Mouse (Mus musculus): Measurements from ENCODE around the gene D430041D05Rik. TPM values are rescaled to one million over a fixed set of nuclear protein-coding genes. Genes with fewer than 3 reads are reported as not detected.

D430041D05Rik gene
- total and polyA plus RNA-seq, 3 experiments, result not detected

- H3K79me2 ChIP-seq (replicated peaks; ENCODE audit: control insufficient read depth, extremely low read depth, insufficient read depth, poor library complexity, severe bottlenecking), result no peaks in the 10 kb centered on the region; the same call in 1 of the 2 replicates
- DNase-seq (ENCODE audit: extremely low read depth), result no peak
- H3K9me3 ChIP-seq (replicated peaks; ENCODE audit: low read length), result no peaks in the 10 kb centered on the region
- peaks cover 19 to 66% of the 10 kb centered on the region in 2 experiments for H3K36me3 ChIP-seq (replicated peaks in 1 of 2; ENCODE audit: control insufficient read depth in 1 of 2, insufficient read depth in 1 of 2, low read length in 1 of 2)
- no peak overlapping the region for H3K4me2 ChIP-seq (ENCODE audit: insufficient read depth, low read depth, poor library complexity, severe bottlenecking)
- dilution Hi-C loops (cut with MboI; ENCODE audit: extremely low pct_ligation_motif_present, extremely low pct_unique_long_range_greater_than_20kb, low sequenced_read_pairs) (no loop called here), in situ Hi-C loops (cut with MboI; ENCODE audit: low pct_ligation_motif_present, low pct_unique_long_range_greater_than_20kb, low sequenced_read_pairs) (loop anchor here (5.0 kb wide), 1 partner anchor 145 kb away; no protein-coding TSS in a partner anchor)
- no peak overlapping the region for H3K9ac ChIP-seq (ENCODE audit: insufficient read depth, low read depth)
- H3K4me1 ChIP-seq (ENCODE audit: control insufficient read depth in 1 of 2, insufficient read depth in 2 of 2), result peaks cover 0 to 13% of the 10 kb centered on the region in 2 experiments; a peak in 2 of 4 replicates
- no peaks in the 10 kb centered on the region for H3K27me3 ChIP-seq (replicated peaks)
- H3K27ac ChIP-seq (ENCODE audit: insufficient read depth, low read depth), result no peak overlapping the region
- TF ChIP-seq MAZ (IDR thresholded peaks at IDR 0.05; ENCODE audit: low read depth, low read length) (no peak), ZNF384 (IDR thresholded peaks at IDR 0.05; ENCODE audit: low read depth, low read length) (no peak), UBTF (IDR thresholded peaks at IDR 0.05; ENCODE audit: low read depth, low read length) (no peak), JUN (IDR thresholded peaks at IDR 0.05; ENCODE audit: insufficient read depth, low read depth, low read length) (no peak), IRF4 (IDR thresholded peaks at IDR 0.05; ENCODE audit: low read depth, low read length) (no peak), POLR2A (IDR thresholded peaks at IDR 0.05; ENCODE audit: low read depth, low read length) (no peak)
- H3K4me3 ChIP-seq (replicated peaks in 1 of 3; ENCODE audit: low read depth in 2 of 3, low read length in 2 of 3, poor library complexity in 1 of 3), result no peak overlapping the region
Observed at GRCm38 (mm10) chr2:104442341-104442740, 31.5 kb upstream of the D430041D05Rik start.

DNA sequence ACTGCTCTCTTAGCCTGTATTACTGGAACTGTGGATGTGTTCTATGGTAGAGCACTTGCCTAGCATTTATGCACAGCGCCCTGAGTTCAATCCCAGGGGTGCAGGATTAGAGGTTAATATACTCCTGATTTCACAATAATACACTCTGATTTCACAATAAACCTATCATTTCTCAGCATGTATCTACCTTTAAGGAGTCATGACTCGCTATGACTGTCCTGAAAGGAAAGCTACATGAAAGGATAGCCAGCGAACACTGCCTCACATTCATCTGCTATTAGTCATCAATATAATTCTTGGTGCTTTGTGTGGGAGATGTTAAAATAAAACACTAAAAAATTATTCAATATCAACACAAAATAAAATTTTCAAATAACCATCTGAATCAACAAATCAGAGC lies 25.4 kb upstream of the D430041D05Rik start:
- Histone ChIP-seq H3K9ac (ENCODE audit: insufficient read depth, low read depth) (no peak overlapping the region), H3K79me2 (replicated peaks; ENCODE audit: control insufficient read depth, extremely low read depth, insufficient read depth, poor library complexity, severe bottlenecking) (no peaks in the 10 kb centered on the region), H3K4me1 (ENCODE audit: control insufficient read depth in 1 of 2, insufficient read depth in 2 of 2) (no peaks in the 10 kb centered on the region), H3K9me3 (replicated peaks; ENCODE audit: low read length) (no peaks in the 10 kb centered on the region), H3K27me3 (replicated peaks) (no peaks in the 10 kb centered on the region), H3K4me2 (ENCODE audit: insufficient read depth, low read depth, poor library complexity, severe bottlenecking) (no peak overlapping the region), H3K27ac (ENCODE audit: insufficient read depth, low read depth) (no peak overlapping the region), H3K36me3 (replicated peaks in 1 of 2; ENCODE audit: control insufficient read depth in 1 of 2, insufficient read depth in 1 of 2, low read length in 1 of 2) (peaks cover 45 to 82% of the 10 kb centered on the region in 2 experiments), H3K4me3 (replicated peaks in 1 of 3; ENCODE audit: low read depth in 2 of 3, low read length in 2 of 3, poor library complexity in 1 of 3) (no peak overlapping the region)
- in situ Hi-C loops (cut with MboI; ENCODE audit: low pct_ligation_motif_present, low pct_unique_long_range_greater_than_20kb, low sequenced_read_pairs) (no loop called here), dilution Hi-C loops (cut with MboI; ENCODE audit: extremely low pct_ligation_motif_present, extremely low pct_unique_long_range_greater_than_20kb, low sequenced_read_pairs) (no loop called here)
- DNase-seq (ENCODE audit: extremely low read depth), result no peak
- no peak for TF ChIP-seq E2F4 (IDR thresholded peaks at IDR 0.05; ENCODE audit: insufficient replicate concordance, low read depth, low read length)
- TF ChIP-seq HCFC1 (IDR thresholded peaks at IDR 0.05; ENCODE audit: low read depth, low read length), result no peak
- no peak for TF ChIP-seq JUND (conservative IDR thresholded peaks at IDR 0.05; ENCODE audit: low read depth, low read length)
- TF ChIP-seq NELFE (IDR thresholded peaks at IDR 0.05; ENCODE audit: low read depth, low read length), result no peak
- no peak for TF ChIP-seq RAD21 (IDR thresholded peaks at IDR 0.05; ENCODE audit: low read depth, low read length)

DNA sequence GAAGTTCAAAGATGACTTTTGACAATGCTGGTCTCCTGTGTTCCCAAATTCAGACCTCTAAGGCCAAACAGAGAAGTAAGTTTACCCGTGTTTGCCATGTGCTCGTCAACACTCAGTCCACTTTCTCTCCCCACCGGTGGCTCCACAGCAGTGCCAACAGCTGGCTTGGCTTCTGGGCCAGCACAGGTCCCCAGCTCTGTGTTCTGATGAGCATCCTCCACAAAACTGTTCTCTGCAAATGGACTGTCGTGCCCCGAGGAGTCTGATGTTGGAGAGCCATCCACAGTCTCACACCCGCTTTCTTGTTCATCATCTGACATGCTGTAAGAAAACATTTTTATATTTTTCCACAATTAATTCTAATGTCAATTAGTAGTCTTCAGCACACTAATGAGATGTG lies 20.3 kb upstream of the D430041D05Rik start:
- Histone ChIP-seq H3K36me3 (replicated peaks in 1 of 2; ENCODE audit: control insufficient read depth in 1 of 2, insufficient read depth in 1 of 2, low read length in 1 of 2) (peaks cover 41 to 77% of the 10 kb centered on the region in 2 experiments), H3K79me2 (replicated peaks; ENCODE audit: control insufficient read depth, extremely low read depth, insufficient read depth, poor library complexity, severe bottlenecking) (no peaks in the 10 kb centered on the region), H3K4me2 (ENCODE audit: insufficient read depth, low read depth, poor library complexity, severe bottlenecking) (no peak overlapping the region), H3K9ac (ENCODE audit: insufficient read depth, low read depth) (no peak overlapping the region), H3K4me1 (ENCODE audit: control insufficient read depth in 1 of 2, insufficient read depth in 2 of 2) (no peaks in the 10 kb centered on the region), H3K27me3 (replicated peaks) (no peaks in the 10 kb centered on the region), H3K27ac (ENCODE audit: insufficient read depth, low read depth) (no peak overlapping the region), H3K9me3 (replicated peaks; ENCODE audit: low read length) (no peaks in the 10 kb centered on the region), H3K4me3 (replicated peaks in 1 of 3; ENCODE audit: low read depth in 2 of 3, low read length in 2 of 3, poor library complexity in 1 of 3) (no peak overlapping the region)
- dilution Hi-C loops (cut with MboI; ENCODE audit: extremely low pct_ligation_motif_present, extremely low pct_unique_long_range_greater_than_20kb, low sequenced_read_pairs) (no loop called here), in situ Hi-C loops (cut with MboI; ENCODE audit: low pct_ligation_motif_present, low pct_unique_long_range_greater_than_20kb, low sequenced_read_pairs) (no loop called here)
- TF ChIP-seq JUND (conservative IDR thresholded peaks at IDR 0.05; ENCODE audit: low read depth, low read length), result no peak
- no peak for TF ChIP-seq ZNF384 (IDR thresholded peaks at IDR 0.05; ENCODE audit: low read depth, low read length)
- TF ChIP-seq MEF2A (IDR thresholded peaks at IDR 0.05; ENCODE audit: borderline replicate concordance, low read depth, low read length), result no peak
- TF ChIP-seq KAT2A (IDR thresholded peaks at IDR 0.05; ENCODE audit: insufficient replicate concordance, low read length), result no peak
- TF ChIP-seq NELFE (IDR thresholded peaks at IDR 0.05; ENCODE audit: low read depth, low read length), result no peak
- no peak for TF ChIP-seq USF2 (conservative IDR thresholded peaks at IDR 0.05; ENCODE audit: low read depth, low read length)
- TF ChIP-seq MXI1 (IDR thresholded peaks at IDR 0.05; ENCODE audit: low read depth, low read length), result no peak
- TF ChIP-seq USF1 (IDR thresholded peaks at IDR 0.05; ENCODE audit: low read depth, low read length), result no peak
- no peak for TF ChIP-seq MYC (IDR thresholded peaks at IDR 0.05; ENCODE audit: low read depth, low read length)
- TF ChIP-seq MAZ (IDR thresholded peaks at IDR 0.05; ENCODE audit: low read depth, low read length), result no peak
- no peak for TF ChIP-seq UBTF (IDR thresholded peaks at IDR 0.05; ENCODE audit: low read depth, low read length)
- TF ChIP-seq ETS1 (conservative IDR thresholded peaks at IDR 0.05; ENCODE audit: low read depth, low read length), result no peak
- TF ChIP-seq ZKSCAN1 (IDR thresholded peaks at IDR 0.05; ENCODE audit: borderline replicate concordance, low read depth, low read length), result no peak
- DNase-seq (ENCODE audit: extremely low read depth), result no peak
